Mouse (Mus musculus) intestine, embryonic 16.5 days (tissue): ENCODE results near the gene Hoxd3. TPM values are rescaled to one million over a fixed set of nuclear protein-coding genes. Genes with fewer than 3 reads are reported as not detected.

ENCODE experiments used
- ATAC-seq: fragments of 200-750 bp; cut with Nextera tagmentation; 2 replicates; pipeline ENCODE4 v1.8.0; 2017; ENCODE audit warnings: moderate TSS enrichment, moderate library complexity
- H3K27ac ChIP-seq: fragments of 300-500 bp; sonication (generic); 2 replicates; pipeline ENCODE4 v1.5.1; 2014; ENCODE audit warnings: mild to moderate bottlenecking, low read length
- H3K27me3 ChIP-seq: fragments of 300-500 bp; sonication (generic); replicated peaks from 2 replicates; pipeline ENCODE4 v1.6.1; 2014; ENCODE audit warnings: low read length, control low read depth, mixed read lengths; ENCODE audit not compliant: control insufficient read depth, insufficient read depth
- H3K36me3 ChIP-seq: fragments of 300-500 bp; sonication (generic); 2 replicates; pipeline ENCODE4 v1.6.1; 2014; ENCODE audit warnings: low read length, control low read depth; ENCODE audit not compliant: control insufficient read depth, insufficient read depth
- H3K4me1 ChIP-seq: fragments of 300-500 bp; sonication (generic); 2 replicates; pipeline ENCODE4 v1.6.1; 2014; ENCODE audit warnings: low read length, control low read depth, mixed read lengths; ENCODE audit not compliant: control insufficient read depth, insufficient read depth
- H3K4me2 ChIP-seq: fragments of 300-500 bp; sonication (generic); 2 replicates; pipeline ENCODE4 v1.6.1; 2014; ENCODE audit warnings: low read depth, low read length, control low read depth
- H3K4me3 ChIP-seq: fragments of 300-500 bp; sonication (generic); 2 replicates; pipeline ENCODE4 v1.5.1; 2014; ENCODE audit warnings: mild to moderate bottlenecking, low read length
- H3K9ac ChIP-seq: fragments of 300-500 bp; sonication (generic); 2 replicates; pipeline ENCODE4 v1.6.1; 2014; ENCODE audit warnings: low read depth, low read length
- H3K9me3 ChIP-seq: fragments of 300-500 bp; sonication (generic); 2 replicates; pipeline ENCODE4 v1.6.1; 2016; ENCODE audit warnings: low read length, control low read depth; ENCODE audit not compliant: control insufficient read depth
- WGBS: fragments of 180-500 bp; shearing (Covaris S2); extraction: QIAGEN DNeasy Blood & Tissue Kit; methylation state at CpG from one replicate; pipeline ENCODE4 v1.1.7; 2014; 5-methylcytosine and 5-hydroxymethylcytosine counted together
- polyA plus RNA-seq: library from polyadenylated mRNA; unstranded; fragments of >200 nt; fragmentation: Nextera tagmentation; extraction: Ambion mirVana; gene quantifications from 2 replicates; pipeline ENCODE4 v1.2.1, GENCODE M21; 2015

Hoxd3 gene
- polyA plus RNA-seq, 1 experiment from 2014 or later: 15.1 TPM

DNA sequence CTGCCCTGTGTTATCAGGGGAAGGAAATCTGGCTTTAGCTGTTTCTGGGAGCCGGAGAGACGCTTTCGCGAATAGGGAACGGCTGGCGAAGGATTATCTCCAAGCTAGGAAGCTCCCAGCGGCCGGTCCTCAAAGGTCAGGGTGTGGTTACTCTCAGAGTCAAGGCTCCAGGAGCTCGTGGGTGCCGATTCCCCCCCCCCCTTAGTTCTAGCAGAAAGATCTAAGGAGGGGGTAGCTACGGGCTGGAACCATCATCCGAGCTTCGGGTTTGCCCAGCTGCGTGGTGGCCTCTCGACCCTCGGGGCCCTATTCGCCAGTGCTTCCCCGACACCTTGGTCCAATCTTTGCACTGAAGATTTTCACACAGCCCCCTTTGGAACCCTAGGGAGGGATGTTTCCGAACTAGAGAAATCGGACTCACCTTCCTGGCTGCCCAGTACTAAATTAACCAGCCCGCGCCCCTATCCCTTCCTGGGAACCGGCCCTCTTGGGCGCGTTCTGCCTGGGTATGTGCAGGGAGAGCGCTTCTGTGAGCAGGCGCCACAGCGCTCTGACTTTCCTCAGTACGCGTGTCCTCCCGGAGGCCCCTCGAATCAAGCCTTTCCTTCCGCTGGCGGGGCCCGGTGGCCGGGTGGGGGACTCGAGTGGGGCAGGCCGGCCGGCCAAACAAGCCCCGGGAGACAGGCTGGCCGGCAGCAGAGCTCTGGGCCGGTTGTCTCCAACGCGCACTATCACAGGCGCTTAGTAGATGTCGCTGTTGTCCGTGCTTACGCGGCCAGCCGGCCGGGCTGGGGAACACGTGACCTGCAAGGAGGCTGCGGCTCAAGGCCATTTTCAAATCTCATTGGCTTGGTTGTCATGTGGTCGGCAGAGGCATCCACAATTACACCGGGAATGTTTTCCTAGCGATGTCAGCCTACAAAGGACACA is 20.4 kb upstream of the Hoxd3 start, which contains the start of gene Hoxd10:
Hoxd10 (plus strand) TSS at position 903 of the 930 bp plus-strand sequence.
- peak; percentile 74 for ATAC-seq
- H3K27me3 ChIP-seq: peaks cover 90% of the 10 kb centered on the region
- peak within 1 kb of the TSS; percentile 39 for H3K4me2 ChIP-seq
- H3K9ac ChIP-seq: peak within 1 kb of the TSS; percentile 49
- H3K9me3 ChIP-seq: no peaks in the 10 kb centered on the region
- H3K4me1 ChIP-seq: no peaks in the 10 kb centered on the region
- WGBS: 2% methylated on average over 56 of the region's 56 CpGs
- no peak within 1 kb of the TSS; the same call in 1 of the 2 replicates for H3K27ac ChIP-seq
- H3K4me3 ChIP-seq: peak within 1 kb of the TSS; percentile 36
- H3K36me3 ChIP-seq: no peaks in the 10 kb centered on the region

DNA sequence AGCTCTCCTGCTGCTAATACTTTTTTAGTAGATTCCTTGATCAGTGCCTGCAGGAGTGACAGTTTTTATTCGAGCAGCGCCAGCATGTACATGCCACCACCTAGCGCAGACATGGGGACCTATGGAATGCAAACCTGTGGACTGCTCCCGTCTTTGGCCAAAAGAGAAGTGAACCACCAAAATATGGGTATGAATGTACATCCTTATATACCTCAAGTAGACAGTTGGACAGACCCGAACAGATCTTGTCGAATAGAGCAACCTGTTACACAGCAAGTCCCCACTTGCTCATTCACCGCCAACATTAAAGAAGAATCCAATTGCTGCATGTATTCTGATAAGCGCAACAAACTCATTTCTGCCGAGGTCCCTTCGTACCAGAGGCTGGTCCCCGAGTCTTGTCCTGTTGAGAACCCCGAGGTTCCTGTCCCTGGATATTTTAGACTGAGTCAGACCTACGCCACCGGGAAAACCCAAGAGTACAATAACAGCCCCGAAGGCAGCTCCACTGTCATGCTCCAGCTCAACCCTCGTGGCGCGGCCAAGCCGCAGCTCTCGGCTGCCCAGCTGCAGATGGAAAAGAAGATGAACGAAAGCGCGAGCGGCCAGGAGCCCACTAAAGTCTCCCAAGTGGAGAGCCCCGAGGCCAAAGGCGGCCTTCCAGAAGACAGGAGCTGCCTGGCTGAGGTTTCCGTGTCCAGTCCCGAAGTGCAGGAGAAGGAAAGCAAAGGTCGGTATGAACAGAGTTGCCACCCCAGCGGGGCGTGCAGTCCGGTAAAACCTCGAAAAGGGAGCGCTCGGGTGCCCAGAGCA is 19.5 kb upstream of the Hoxd3 start:
- H3K27ac ChIP-seq: no peak overlapping the region
- 4% methylated on average over 35 of the region's 35 CpGs for WGBS
- peaks cover 90% of the 10 kb centered on the region for H3K27me3 ChIP-seq
- ATAC-seq: no peak
- no peaks in the 10 kb centered on the region for H3K36me3 ChIP-seq
- H3K4me2 ChIP-seq: peak overlapping the region; percentile 20
- no peaks in the 10 kb centered on the region for H3K9me3 ChIP-seq
- H3K4me3 ChIP-seq: peak overlapping the region; percentile 31
- H3K4me1 ChIP-seq: no peaks in the 10 kb centered on the region
- peak overlapping the region; percentile 49; the same call in 1 of the 2 replicates for H3K9ac ChIP-seq

DNA sequence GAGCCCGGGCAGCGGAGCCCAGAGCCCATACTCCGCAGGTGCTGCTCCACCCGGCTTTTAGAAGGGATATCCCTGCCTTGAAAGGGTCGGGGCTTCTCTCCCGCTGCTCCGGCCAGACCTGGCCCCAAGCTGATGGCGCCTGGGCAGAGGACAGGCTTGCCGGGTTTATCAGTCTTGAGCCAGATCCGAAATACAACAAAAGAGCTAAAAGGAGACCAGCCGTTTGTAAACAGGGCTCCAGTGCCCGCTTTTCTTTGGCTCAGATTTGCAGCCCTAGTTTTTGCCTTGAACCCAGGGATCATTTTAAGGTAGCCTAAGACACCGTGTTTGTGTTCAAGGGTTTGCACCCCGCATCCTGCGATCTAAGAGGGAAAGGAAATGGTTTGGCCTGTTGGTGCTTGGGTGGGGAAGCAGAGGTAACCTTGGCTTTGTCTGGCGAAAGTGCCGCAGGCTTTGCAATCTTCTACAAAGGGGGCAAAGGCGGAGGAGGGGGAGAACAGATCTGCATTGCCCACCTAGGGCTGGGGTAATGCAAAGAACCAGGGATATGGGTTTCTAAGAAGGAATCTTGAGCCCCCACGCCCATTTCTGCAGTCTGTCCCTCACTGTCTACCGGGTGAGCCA is 18.8 kb upstream of the Hoxd3 start:
- Histone ChIP-seq H3K27me3 (peaks cover 90% of the 10 kb centered on the region), H3K36me3 (no peaks in the 10 kb centered on the region), H3K9me3 (no peaks in the 10 kb centered on the region), H3K4me2 (no peak overlapping the region), H3K4me1 (no peaks in the 10 kb centered on the region), H3K4me3 (peak overlapping the region; percentile 31), H3K27ac (no peak overlapping the region), H3K9ac (peak overlapping the region; percentile 49)
- 3% methylated on average over 20 of the region's 20 CpGs for WGBS
- ATAC-seq: no peak

DNA sequence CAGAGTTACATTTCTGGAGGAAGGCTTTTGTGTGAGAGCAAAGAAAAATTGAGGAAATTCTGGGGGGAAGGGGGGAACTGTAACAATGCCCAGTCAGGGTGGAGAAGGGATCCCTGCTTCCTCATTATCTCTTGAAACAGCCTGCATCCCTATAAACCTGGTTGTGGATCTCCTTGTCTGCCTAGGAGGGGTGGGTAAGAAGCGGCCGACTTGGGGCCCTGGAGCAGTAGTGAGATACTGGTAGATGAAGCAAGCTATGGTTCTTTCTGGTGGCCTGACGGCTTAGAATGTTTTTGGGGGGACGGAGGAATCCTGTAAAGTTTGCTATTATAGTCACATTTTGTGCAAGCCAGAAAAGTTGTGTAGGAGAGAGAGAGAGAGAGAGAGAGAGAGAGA is 18.3 kb upstream of the Hoxd3 start:
- Histone ChIP-seq H3K4me1 (0 out of 2 replicates have a peak, but pooled peaks cover 3% of the 10 kb centered on the region), H3K4me2 (no peak overlapping the region), H3K27ac (no peak overlapping the region), H3K4me3 (peak overlapping the region; percentile 31; the same call in 1 of the 2 replicates), H3K36me3 (no peaks in the 10 kb centered on the region), H3K27me3 (peaks cover 91% of the 10 kb centered on the region), H3K9ac (peak overlapping the region; percentile 49), H3K9me3 (no peaks in the 10 kb centered on the region)
- ATAC-seq: no peak
- 13% methylated on average over 4 of the region's 4 CpGs for WGBS

DNA sequence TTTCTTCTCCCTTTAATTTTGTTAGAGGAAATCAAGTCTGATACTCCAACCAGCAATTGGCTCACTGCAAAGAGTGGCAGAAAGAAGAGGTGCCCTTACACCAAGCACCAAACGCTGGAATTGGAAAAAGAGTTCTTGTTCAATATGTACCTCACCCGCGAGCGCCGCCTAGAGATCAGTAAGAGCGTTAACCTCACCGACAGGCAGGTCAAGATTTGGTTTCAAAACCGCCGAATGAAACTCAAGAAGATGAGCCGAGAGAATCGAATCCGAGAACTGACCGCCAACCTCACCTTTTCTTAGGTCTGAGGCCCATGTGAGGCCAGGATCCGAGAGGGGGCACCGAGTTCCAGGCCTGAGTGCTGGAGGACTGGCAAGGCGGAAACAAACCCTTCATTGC is 17.7 kb upstream of the Hoxd3 start:
- Histone ChIP-seq H3K27me3 (peaks cover 91% of the 10 kb centered on the region), H3K4me3 (peak overlapping the region; percentile 26), H3K9me3 (no peaks in the 10 kb centered on the region), H3K9ac (no peak overlapping the region), H3K4me2 (no peak overlapping the region), H3K27ac (no peak overlapping the region), H3K36me3 (no peaks in the 10 kb centered on the region), H3K4me1 (peaks cover 4% of the 10 kb centered on the region; the same call in 1 of the 2 replicates)
- no peak for ATAC-seq
- 3% methylated on average over 16 of the region's 16 CpGs for WGBS

DNA sequence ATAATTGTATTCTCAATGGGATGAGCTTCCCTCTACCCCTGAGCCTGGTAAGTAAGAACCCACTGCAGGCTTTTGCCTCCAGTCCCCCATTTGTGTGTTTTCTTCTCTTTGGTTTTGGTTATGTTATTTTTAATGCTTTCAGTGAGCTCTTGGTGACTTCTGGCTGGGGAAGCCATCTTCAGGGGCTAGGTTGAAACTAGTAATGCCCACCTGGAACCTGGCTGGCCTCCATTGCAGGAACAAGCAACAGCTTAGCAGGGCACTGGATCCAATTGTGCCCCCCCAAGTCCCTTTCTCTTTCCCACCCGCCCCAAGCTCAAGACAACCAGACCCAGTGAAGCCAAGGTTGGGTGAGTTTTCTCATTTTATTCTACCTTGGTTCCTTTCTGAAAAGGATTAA is 16.3 kb upstream of the Hoxd3 start:
- Histone ChIP-seq H3K9me3 (no peaks in the 10 kb centered on the region), H3K9ac (no peak overlapping the region), H3K27ac (no peak overlapping the region), H3K4me1 (peaks cover 4% of the 10 kb centered on the region; the same call in 1 of the 2 replicates), H3K4me2 (no peak overlapping the region), H3K27me3 (peaks cover 93% of the 10 kb centered on the region), H3K36me3 (no peaks in the 10 kb centered on the region), H3K4me3 (no peak overlapping the region)
- 13% methylated on average over 1 of the region's 1 CpGs for WGBS
- ATAC-seq: no peak

DNA sequence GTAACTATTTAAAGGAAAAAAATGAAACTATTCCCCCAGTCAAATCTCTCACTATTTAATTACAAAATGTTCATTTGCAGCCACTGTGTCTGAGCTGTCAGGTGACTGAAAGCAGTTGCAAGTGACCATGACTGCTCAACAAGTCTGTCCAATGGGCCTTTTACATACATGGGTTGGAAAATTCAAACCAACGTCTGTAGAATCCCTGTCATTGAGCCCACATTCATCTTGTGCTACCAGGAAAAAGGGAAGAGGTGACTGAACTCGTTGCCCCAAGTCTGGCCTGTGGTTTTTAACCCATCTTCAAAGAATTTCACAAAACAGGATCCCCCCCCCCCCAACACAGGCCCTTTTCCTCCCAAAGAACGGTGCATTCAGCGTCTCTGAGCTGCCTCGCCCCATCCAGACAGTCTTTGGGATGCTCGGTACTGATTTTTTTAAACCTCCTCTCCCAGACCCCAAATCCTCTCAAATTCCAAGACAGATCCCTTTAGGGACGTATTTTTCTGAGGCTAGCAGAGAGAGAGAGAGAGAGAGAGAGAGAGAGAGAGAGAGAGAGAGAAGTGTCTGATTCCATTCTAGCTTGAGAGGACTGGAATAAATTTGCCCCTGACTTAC is 15.8 kb upstream of the Hoxd3 start:
- Histone ChIP-seq H3K36me3 (no peaks in the 10 kb centered on the region), H3K27ac (no peak overlapping the region), H3K9ac (no peak overlapping the region), H3K9me3 (no peaks in the 10 kb centered on the region), H3K4me1 (peaks cover 4% of the 10 kb centered on the region; the same call in 1 of the 2 replicates), H3K4me2 (0 out of 2 replicates have a peak overlapping the region, but pooled peaks have one; percentile 22), H3K4me3 (no peak overlapping the region), H3K27me3 (peaks cover 97% of the 10 kb centered on the region)
- WGBS: 11% methylated on average over 7 of the region's 7 CpGs
- no peak for ATAC-seq

DNA sequence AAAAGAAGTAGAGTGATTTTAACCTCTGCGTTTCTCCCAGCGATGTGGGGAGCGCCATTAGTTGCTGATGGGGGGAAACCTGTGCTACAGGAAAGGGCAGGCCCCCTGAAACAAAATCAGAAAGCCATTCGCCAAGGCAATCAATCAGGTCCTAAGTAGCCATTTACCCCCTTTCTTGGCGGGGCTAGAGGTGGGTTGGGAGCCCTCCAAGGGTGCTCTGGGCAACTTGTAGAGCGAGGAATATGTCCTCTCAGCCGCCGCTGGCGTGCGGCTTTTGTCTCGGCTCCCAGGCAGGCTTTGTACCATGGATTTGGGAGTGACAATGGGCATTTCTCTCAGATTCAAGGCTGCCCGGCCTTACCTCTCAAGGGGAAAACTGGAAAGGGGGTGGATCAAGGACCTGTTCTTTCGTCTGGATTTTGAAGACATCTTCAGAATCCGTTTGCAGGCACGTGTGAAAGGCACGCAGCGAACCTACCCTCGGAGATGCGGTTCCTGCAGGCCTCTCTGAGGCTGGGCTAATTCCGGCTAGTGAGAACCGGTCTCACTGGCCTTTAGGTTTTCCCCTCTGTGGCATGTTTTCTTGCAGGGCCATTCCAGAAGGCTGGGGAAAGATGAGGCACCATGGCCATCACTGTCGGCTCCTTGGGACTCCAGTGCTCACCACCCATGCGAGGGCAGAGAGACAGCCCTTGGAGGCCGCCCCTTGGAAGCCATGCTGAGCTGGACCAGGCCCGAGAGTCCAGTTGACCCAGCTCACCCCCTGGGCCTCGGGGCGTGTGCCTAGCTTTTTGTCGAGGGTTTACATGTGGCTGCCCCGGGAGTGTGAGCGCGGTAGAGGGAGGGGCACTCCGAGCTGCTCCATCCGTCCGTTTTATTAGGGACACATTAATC is 15.0 kb upstream of the Hoxd3 start:
- Histone ChIP-seq H3K9ac (peak overlapping the region; percentile 45; the same call in 1 of the 2 replicates), H3K4me2 (0 out of 2 replicates have a peak overlapping the region, but pooled peaks have one; percentile 16)

More for the DNA sequence above, 15.0 kb upstream of the Hoxd3 start:
- Histone ChIP-seq H3K36me3 (no peaks in the 10 kb centered on the region), H3K9me3 (no peaks in the 10 kb centered on the region), H3K27me3 (peaks cover 94% of the 10 kb centered on the region), H3K4me1 (peaks cover 4% of the 10 kb centered on the region; the same call in 1 of the 2 replicates), H3K27ac (no peak overlapping the region), H3K4me3 (no peak overlapping the region)
- WGBS: 5% methylated on average over 34 of the region's 34 CpGs
- ATAC-seq: no peak
